ENCODE assay signal across 34 mouse cellular contexts in the genomic region with DNA sequence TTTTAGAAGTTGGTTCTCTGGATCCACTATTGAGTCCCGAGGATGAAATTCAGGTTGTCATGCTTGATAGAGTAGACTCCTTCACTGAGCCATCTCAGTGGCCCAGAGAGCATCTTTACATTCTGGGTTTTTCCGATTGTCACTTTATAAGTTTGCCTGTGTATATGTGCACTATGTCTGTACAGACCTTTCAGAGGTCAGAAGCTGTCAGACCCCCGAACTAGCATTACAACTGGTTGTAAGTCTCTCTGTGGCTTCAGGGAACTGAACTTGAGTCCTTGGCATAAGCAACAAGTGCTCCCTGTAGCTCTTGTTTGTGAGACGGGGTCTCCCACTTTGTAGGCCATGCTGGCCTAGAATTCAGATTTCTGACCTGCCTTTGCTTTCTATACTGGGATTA. TPM values are rescaled to one million over a fixed set of nuclear protein-coding genes. Genes with fewer than 3 reads are reported as not detected.
"Had no signal": no experiment of that assay in that cellular context is flagged by ENCODE, and none has a peak within 500 bp of the region (broad histone marks: within the 10 kb centered on the region; RNA-seq: fewer than 3 reads in every experiment).

No protein-coding gene starts in this region.

- H3K9ac ChIP-seq: hindbrain, embryonic 12.5 days; hindbrain, embryonic 14.5 days; kidney, embryonic 15.5 days; limb, embryonic 13.5 days; limb, embryonic 15.5 days; liver, embryonic 12.5 days; liver, embryonic 14.5 days had no signal

- H3K4me3 ChIP-seq: gastrocnemius, adult 2 months; hindbrain, embryonic 10.5 days; hindbrain, embryonic 12.5 days; kidney, embryonic 15.5 days; limb, embryonic 13.5 days; limb, embryonic 15.5 days; liver, embryonic 12.5 days had no signal

- ATAC-seq: hindbrain, embryonic 16.5 days; intestine, embryonic 16.5 days; liver, embryonic 12.5 days had no signal

- H3K4me2 ChIP-seq: heart, embryonic 11.5 days; hindbrain, embryonic 12.5 days; hindbrain, embryonic 14.5 days; kidney, embryonic 15.5 days; limb, embryonic 13.5 days; limb, embryonic 15.5 days; liver, embryonic 12.5 days had no signal

- H3K27me3 ChIP-seq: hindbrain, embryonic 12.5 days; kidney, embryonic 15.5 days; limb, embryonic 13.5 days; limb, embryonic 15.5 days; liver, embryonic 12.5 days had no signal

- H3K9me3 ChIP-seq: hindbrain, embryonic 10.5 days; hindbrain, embryonic 12.5 days; kidney, embryonic 15.5 days; limb, embryonic 13.5 days; limb, embryonic 15.5 days; liver, embryonic 12.5 days had no signal

- H3K27ac ChIP-seq: gastrocnemius, adult 2 months; hindbrain, embryonic 10.5 days; hindbrain, embryonic 12.5 days; hindbrain, embryonic 14.5 days; kidney, embryonic 15.5 days; kidney, postnatal 0 days; limb, embryonic 13.5 days; limb, embryonic 15.5 days; liver, embryonic 14.5 days had no signal

- DNase-seq: gastrocnemius, adult 2 months; gastrocnemius, postnatal 10 days; gastrocnemius, postnatal 25 days; heart, adult 18-20 months; heart, postnatal 10 days; heart, postnatal 4 days; kidney, adult 11 months; kidney, adult 2 months; kidney, adult 9 months; kidney, postnatal 14 days; kidney, postnatal 36 days; layer of hippocampus, adult 9-11 months; layer of hippocampus, postnatal 36 days; left cerebral cortex, postnatal 4 days had no signal

RNA-seq across cellular contexts. Expression of a gene that starts 22.3 kb away (rescaled TPM):
- total RNA-seq: gastrocnemius, adult 2 months had no signal
- polyA plus RNA-seq: liver, adult 2 months had no signal

RNA-seq across cellular contexts. Expression of a gene that starts 57.8 kb away (rescaled TPM):
- total RNA-seq: gastrocnemius, adult 2 months; gastrocnemius, postnatal 10 days; granulocyte monocyte progenitor cell, adult 5-6 weeks; layer of hippocampus, postnatal 14 days; liver, adult 2 months had no signal
- polyA plus RNA-seq: heart, embryonic 11.5 days; heart, embryonic 14.5 days; heart, embryonic 16.5 days; hindbrain, embryonic 10.5 days; hindbrain, embryonic 12.5 days; hindbrain, embryonic 14.5 days; hindbrain, embryonic 16.5 days; intestine, embryonic 14.5 days; intestine, embryonic 16.5 days; kidney, adult 2 months; kidney, embryonic 15.5 days; kidney, postnatal 0 days; large intestine, adult 2 months; limb, embryonic 11.5 days; limb, embryonic 13.5 days; limb, embryonic 15.5 days; liver, adult 2 months; liver, embryonic 12.5 days; liver, embryonic 14.5 days had no signal
